Mouse (Mus musculus): Measurements from ENCODE around the gene Dolpp1. TPM values are rescaled to one million over a fixed set of nuclear protein-coding genes. Genes with fewer than 3 reads are reported as not detected.

Dolpp1 gene
- polyA plus RNA-seq, 1 experiment from 2014 or later = 41.7 TPM

DNA sequence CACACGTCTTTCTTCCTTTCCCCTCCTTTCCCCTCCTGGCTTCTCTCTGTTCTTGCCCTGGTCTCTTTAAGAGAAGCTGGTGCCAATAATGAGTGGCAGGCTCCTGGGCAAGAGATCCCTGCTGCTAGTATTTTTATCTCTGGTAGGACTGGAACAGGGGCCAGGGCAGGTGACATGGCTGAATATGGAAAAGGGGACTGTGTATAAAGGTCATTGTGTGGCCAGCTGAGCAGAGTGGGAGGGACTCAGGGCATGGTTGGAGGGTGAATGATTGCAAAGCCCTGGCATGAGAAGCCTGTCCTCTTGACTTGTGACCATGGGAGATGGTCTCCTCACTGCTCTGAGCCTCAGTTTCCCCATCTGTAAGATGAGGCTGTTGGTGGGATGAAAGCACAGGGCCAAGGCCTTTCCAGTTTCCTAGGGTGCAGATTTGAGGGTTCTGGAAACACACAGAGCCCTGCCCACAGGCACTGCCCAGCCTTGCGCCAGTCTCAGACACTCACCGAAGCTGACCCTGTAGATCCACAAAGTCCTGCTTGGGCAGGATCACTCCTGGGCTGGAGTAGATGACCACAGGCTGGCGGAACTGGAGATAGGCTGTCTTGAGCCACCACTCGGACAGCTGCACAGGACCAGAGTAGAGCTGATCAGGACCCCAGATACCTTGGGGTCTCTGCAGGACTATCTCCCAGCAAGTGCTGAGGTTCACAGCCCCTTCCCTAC lies 17.6 kb downstream of the Dolpp1 start:
- 82% methylated on average over 5 of the region's 5 CpGs for WGBS

GRCm38 (mm10) chr2:30413038-30413973 lies 21.3 kb downstream of the Dolpp1 start:
- H3K4me2 ChIP-seq (ENCODE audit: low read length) = no peak overlapping the region
- no peak for DNase-seq (ENCODE audit: low spot score)
- H3K27ac ChIP-seq (ENCODE audit: low read depth) = no peak overlapping the region

More for the DNA sequence above, 17.6 kb downstream of the Dolpp1 start:
- no peaks in the 10 kb centered on the region for H3K27me3 ChIP-seq (replicated peaks; ENCODE audit: control insufficient read depth, insufficient read depth, low read length)
- ATAC-seq (replicated peaks; ENCODE audit: low FRiP score, low TSS enrichment, low read depth) (no peak), DNase-seq (ENCODE audit: low spot score) (no peak)
- H3K4me3 ChIP-seq (ENCODE audit: low read depth, low read length) = no peak overlapping the region
- peaks cover 11% of the 10 kb centered on the region for H3K36me3 ChIP-seq (ENCODE audit: control insufficient read depth, insufficient read depth, low read length)
- no peaks in the 10 kb centered on the region for H3K9me3 ChIP-seq (ENCODE audit: control insufficient read depth, low read length)
- no peak overlapping the region for H3K27ac ChIP-seq (ENCODE audit: low read depth)
- peaks cover 2% of the 10 kb centered on the region; the same call in 1 of the 2 replicates for H3K4me1 ChIP-seq (replicated peaks; ENCODE audit: control insufficient read depth, insufficient read depth, low read length)
- no peak overlapping the region for H3K9ac ChIP-seq (ENCODE audit: low read length)
- no peak overlapping the region for H3K4me2 ChIP-seq (ENCODE audit: low read length)

DNA sequence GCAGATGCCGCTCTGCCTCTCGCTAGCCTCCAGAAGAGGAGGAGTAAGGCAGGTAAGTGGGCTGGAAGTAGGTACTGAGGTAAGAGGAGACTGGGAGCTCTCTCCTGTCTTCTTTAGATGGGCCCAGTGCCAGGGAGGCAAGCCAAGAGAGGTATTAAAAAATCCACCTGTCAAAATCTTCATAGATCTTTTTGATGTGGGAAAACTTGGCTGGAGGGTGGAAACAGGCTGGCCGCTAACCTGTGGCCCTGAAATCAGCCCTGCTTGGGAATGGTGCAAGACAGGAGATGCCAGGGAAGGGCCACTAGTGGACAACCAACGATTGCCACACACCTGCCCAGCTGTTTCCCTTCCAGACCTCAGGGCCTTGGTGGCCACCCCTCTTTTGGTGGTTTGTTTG lies 22.0 kb downstream of the Dolpp1 start:
- no peaks in the 10 kb centered on the region for H3K9me3 ChIP-seq (ENCODE audit: control insufficient read depth, low read length)
- 84% methylated on average over 4 of the region's 4 CpGs for WGBS
- H3K9ac ChIP-seq (ENCODE audit: low read length) = no peak overlapping the region
- H3K27me3 ChIP-seq (replicated peaks; ENCODE audit: control insufficient read depth, insufficient read depth, low read length) = no peaks in the 10 kb centered on the region
- no peak overlapping the region for H3K4me3 ChIP-seq (ENCODE audit: low read depth, low read length)
- H3K27ac ChIP-seq (ENCODE audit: low read depth) = no peak overlapping the region
- DNase-seq (ENCODE audit: low spot score) (no peak), ATAC-seq (replicated peaks; ENCODE audit: low FRiP score, low TSS enrichment, low read depth) (no peak)
- H3K4me2 ChIP-seq (ENCODE audit: low read length) = no peak overlapping the region
- peaks cover 22% of the 10 kb centered on the region for H3K4me1 ChIP-seq (replicated peaks; ENCODE audit: control insufficient read depth, insufficient read depth, low read length)
- H3K36me3 ChIP-seq (ENCODE audit: control insufficient read depth, insufficient read depth, low read length) = peaks cover 11% of the 10 kb centered on the region

More at GRCm38 (mm10) chr2:30413038-30413973, 21.3 kb downstream of the Dolpp1 start:
- Histone ChIP-seq H3K36me3 (ENCODE audit: control insufficient read depth, insufficient read depth, low read length) (peaks cover 15% of the 10 kb centered on the region), H3K4me3 (ENCODE audit: low read depth, low read length) (no peak overlapping the region), H3K9me3 (ENCODE audit: control insufficient read depth, low read length) (no peaks in the 10 kb centered on the region), H3K9ac (ENCODE audit: low read length) (no peak overlapping the region), H3K27me3 (replicated peaks; ENCODE audit: control insufficient read depth, insufficient read depth, low read length) (no peaks in the 10 kb centered on the region), H3K4me1 (replicated peaks; ENCODE audit: control insufficient read depth, insufficient read depth, low read length) (peaks cover 14% of the 10 kb centered on the region)
- ATAC-seq (replicated peaks; ENCODE audit: low FRiP score, low TSS enrichment, low read depth) = no peak
- WGBS = 79% methylated on average over 16 of the region's 16 CpGs

DNA sequence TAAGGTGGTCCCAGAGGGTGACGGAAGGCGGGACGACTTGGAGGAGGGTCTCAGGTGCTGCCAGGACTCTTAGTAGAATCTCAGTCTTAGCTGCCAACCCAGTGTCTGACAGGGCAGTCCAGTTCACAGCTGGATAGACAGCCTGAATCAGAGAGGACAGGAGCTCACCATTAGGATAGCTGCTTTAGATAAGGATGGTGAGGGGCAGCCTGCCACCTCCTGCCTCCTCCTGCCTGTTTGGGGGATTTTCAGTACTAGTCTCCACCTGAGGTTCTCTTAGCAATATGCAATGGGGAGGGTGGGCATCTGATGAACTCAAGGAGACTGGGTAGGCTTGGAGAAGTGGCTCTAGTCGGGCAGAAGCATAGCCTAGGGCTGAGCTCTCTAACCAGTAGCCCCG lies 22.6 kb downstream of the Dolpp1 start:
- peaks cover 26% of the 10 kb centered on the region for H3K4me1 ChIP-seq (replicated peaks; ENCODE audit: control insufficient read depth, insufficient read depth, low read length)
- peak overlapping the region; percentile 85 for H3K4me2 ChIP-seq (ENCODE audit: low read length)
- H3K27me3 ChIP-seq (replicated peaks; ENCODE audit: control insufficient read depth, insufficient read depth, low read length) = no peaks in the 10 kb centered on the region
- no peaks in the 10 kb centered on the region for H3K9me3 ChIP-seq (ENCODE audit: control insufficient read depth, low read length)
- 51% methylated on average over 5 of the region's 5 CpGs for WGBS
- peaks cover 9% of the 10 kb centered on the region for H3K36me3 ChIP-seq (ENCODE audit: control insufficient read depth, insufficient read depth, low read length)
- H3K4me3 ChIP-seq (ENCODE audit: low read depth, low read length) = peak overlapping the region; percentile 67
- no peak overlapping the region for H3K9ac ChIP-seq (ENCODE audit: low read length)
- ATAC-seq (replicated peaks; ENCODE audit: low FRiP score, low TSS enrichment, low read depth) (no peak), DNase-seq (ENCODE audit: low spot score) (peak; percentile 57)
- H3K27ac ChIP-seq (ENCODE audit: low read depth) = no peak overlapping the region

- Histone ChIP-seq H3K4me2 (ENCODE audit: low read length) (peak within 1 kb of the TSS; percentile 85), H3K27ac (ENCODE audit: low read depth) (peak within 1 kb of the TSS; percentile 95), H3K9me3 (ENCODE audit: control insufficient read depth, low read length) (no peaks in the 10 kb centered on the region), H3K4me1 (replicated peaks; ENCODE audit: control insufficient read depth, insufficient read depth, low read length) (peaks cover 26% of the 10 kb centered on the region), H3K9ac (ENCODE audit: low read length) (peak within 1 kb of the TSS; percentile 85), H3K4me3 (ENCODE audit: low read depth, low read length) (peak within 1 kb of the TSS; percentile 67), H3K36me3 (ENCODE audit: control insufficient read depth, insufficient read depth, low read length) (0 out of 2 replicates have a peak, but pooled peaks cover 6% of the 10 kb centered on the region), H3K27me3 (replicated peaks; ENCODE audit: control insufficient read depth, insufficient read depth, low read length) (no peaks in the 10 kb centered on the region)
- peak; percentile 93 for ATAC-seq (replicated peaks; ENCODE audit: low FRiP score, low TSS enrichment, low read depth)
- DNase-seq (ENCODE audit: low spot score) = peak; percentile 82
- 1% methylated on average over 57 of the region's 58 CpGs for WGBS
These were observed 23.3 kb downstream of the Dolpp1 start, which contains the start of gene Crat for GRCm38 (mm10) chr2:30415157-30415935. Crat (minus strand) TSS chr2:30415813.

DNA sequence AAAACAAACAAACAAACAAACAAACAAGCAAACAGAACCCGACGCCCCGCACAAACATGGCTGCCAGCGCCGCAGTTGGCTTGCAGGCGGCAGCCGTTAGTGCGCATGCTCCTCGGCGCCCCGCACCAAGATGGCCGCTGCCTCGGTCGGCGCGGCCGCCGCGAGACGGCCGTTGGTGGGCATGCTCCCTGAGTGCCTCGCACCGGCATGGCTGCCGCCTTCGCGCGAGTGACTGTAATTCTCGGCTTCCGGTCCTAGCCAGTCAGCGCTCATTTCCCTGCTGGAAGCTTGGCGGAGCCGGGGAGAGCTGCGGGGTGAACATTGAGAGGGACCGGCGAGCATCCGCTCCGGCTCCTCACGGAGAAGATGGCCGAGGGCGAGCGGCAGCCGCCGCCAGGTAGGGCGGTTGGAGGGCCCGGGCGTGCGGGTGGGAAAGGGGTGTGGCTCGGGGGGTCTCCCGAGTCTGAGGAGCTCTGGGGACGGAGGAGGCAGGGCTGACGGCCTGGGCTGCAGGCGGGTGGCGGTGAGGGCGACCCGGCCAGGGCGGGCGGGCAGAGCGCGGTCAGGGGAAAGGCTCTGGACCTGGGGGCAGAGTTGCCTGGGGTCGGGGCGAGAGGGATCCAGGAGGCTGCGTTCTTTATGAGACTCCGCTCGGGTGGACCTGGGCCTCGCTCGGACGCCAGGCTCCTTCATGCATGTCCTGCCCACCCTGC lies 24.0 kb downstream of the Dolpp1 start, which contains the start of gene Ptpa:
Gene Ptpa (plus strand): TSS at position 104 of the 713 bp plus-strand sequence.
- 0 out of 2 replicates have a peak, but pooled peaks cover 7% of the 10 kb centered on the region for H3K36me3 ChIP-seq (ENCODE audit: control insufficient read depth, insufficient read depth, low read length)
- under 1% methylated on average over 66 of the region's 67 CpGs for WGBS
- H3K27ac ChIP-seq (ENCODE audit: low read depth) = peak within 1 kb of the TSS; percentile 95
- DNase-seq (ENCODE audit: low spot score) (peak; percentile 95), ATAC-seq (replicated peaks; ENCODE audit: low FRiP score, low TSS enrichment, low read depth) (peak; percentile 87)
- peak within 1 kb of the TSS; percentile 85 for H3K9ac ChIP-seq (ENCODE audit: low read length)
- no peaks in the 10 kb centered on the region for H3K9me3 ChIP-seq (ENCODE audit: control insufficient read depth, low read length)
- peak within 1 kb of the TSS; percentile 67 for H3K4me3 ChIP-seq (ENCODE audit: low read depth, low read length)
- H3K27me3 ChIP-seq (replicated peaks; ENCODE audit: control insufficient read depth, insufficient read depth, low read length) = no peaks in the 10 kb centered on the region
- peak within 1 kb of the TSS; percentile 85 for H3K4me2 ChIP-seq (ENCODE audit: low read length)
- H3K4me1 ChIP-seq (replicated peaks; ENCODE audit: control insufficient read depth, insufficient read depth, low read length) = peaks cover 26% of the 10 kb centered on the region

DNA sequence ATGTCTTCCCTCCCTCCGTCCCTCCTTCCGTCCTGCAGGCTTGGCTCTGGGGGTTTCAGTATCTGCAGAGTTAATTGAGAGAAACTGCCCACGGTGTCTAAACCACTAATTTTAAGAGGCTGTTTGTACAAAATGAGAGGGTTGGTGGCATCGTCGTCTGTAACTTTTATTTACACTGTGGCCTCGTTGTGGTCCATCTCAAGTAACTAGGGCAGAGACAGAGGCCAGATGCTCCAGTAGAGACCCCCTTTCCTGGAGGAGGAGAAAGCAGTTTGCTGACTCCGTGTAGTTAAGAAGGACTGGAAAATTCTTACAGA lies 24.6 kb downstream of the Dolpp1 start:
- WGBS = under 1% methylated on average over 7 of the region's 7 CpGs

More for the DNA sequence above, 24.6 kb downstream of the Dolpp1 start:
- ATAC-seq (replicated peaks; ENCODE audit: low FRiP score, low TSS enrichment, low read depth) (no peak), DNase-seq (ENCODE audit: low spot score) (no peak)
- peak overlapping the region; percentile 85 for H3K4me2 ChIP-seq (ENCODE audit: low read length)
- peak overlapping the region; percentile 95 for H3K27ac ChIP-seq (ENCODE audit: low read depth)
- H3K36me3 ChIP-seq (ENCODE audit: control insufficient read depth, insufficient read depth, low read length) = 0 out of 2 replicates have a peak, but pooled peaks cover 9% of the 10 kb centered on the region
- H3K27me3 ChIP-seq (replicated peaks; ENCODE audit: control insufficient read depth, insufficient read depth, low read length) = no peaks in the 10 kb centered on the region
- peaks cover 26% of the 10 kb centered on the region for H3K4me1 ChIP-seq (replicated peaks; ENCODE audit: control insufficient read depth, insufficient read depth, low read length)
- H3K9me3 ChIP-seq (ENCODE audit: control insufficient read depth, low read length) = no peaks in the 10 kb centered on the region
- peak overlapping the region; percentile 67 for H3K4me3 ChIP-seq (ENCODE audit: low read depth, low read length)
- H3K9ac ChIP-seq (ENCODE audit: low read length) = peak overlapping the region; percentile 85
